Mouse (Mus musculus): ENCODE measurements around the gene E2f2.

DNA sequence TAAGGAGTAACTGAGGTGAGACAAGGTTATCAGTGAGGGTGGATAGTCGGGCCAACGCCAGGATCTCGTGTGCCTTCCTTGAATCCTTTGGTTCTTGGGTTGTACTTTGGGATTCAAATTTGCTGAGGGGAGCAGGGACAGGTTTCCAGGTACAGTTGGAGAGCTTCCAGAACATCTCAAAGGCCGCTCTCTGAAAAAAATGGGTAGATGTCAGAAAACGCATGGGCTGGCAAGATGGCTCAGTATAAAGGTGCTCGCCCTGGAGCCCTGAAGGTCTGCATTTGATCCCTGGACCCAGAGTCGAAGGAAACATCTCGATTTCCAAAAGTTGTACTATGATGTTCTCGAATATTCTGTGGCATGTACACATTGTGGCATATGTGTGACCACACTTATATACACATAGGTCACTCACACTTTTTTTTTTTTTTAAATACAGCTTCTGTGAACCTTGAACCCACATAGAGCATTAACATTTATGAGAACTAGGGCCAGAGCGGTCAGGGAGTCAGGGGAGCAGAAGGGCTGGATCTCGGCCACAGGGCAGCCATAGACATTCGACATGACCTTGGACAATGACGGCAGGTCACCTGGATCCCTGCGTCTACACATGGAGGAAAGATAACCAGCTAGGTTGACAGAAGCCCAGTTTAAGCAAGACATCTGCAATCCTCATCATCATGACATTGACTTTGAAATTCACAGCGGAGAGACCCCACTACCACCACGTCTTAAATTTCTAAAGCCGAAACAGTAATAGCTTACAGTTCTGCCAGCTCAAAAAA, 32.7 kb upstream of the E2f2 start:
- TF ChIP-seq CTCF (IDR thresholded peaks at IDR 0.05; ENCODE audit: low read depth) (no peak), EP300 (IDR thresholded peaks at IDR 0.05; ENCODE audit: low read depth) (no peak)
